Mouse (Mus musculus) heart, embryonic 10.5 days (tissue): Measurements from ENCODE around the gene Ttll5. TPM values are rescaled to one million over a fixed set of nuclear protein-coding genes. Genes with fewer than 3 reads are reported as not detected.

Experiments
- DNase-seq: peaks from one replicate; pipeline ENCODE4 v3.0.0-alpha.2; 2017; ENCODE audit warnings: low spot score
- H3K27ac ChIP-seq: fragments of 300-500 bp; sonication (generic); 2 replicates; pipeline ENCODE4 v1.5.1; 2016; ENCODE audit warnings: mild to moderate bottlenecking
- H3K27me3 ChIP-seq: fragments of 300-500 bp; sonication (generic); 2 replicates; pipeline ENCODE4 v1.6.1; 2016; ENCODE audit warnings: mild to moderate bottlenecking; ENCODE audit not compliant: poor library complexity, insufficient read depth, severe bottlenecking
- H3K36me3 ChIP-seq: fragments of 300-500 bp; sonication (generic); 2 replicates; pipeline ENCODE4 v1.6.1; 2016; ENCODE audit warnings: mild to moderate bottlenecking, moderate library complexity
- H3K4me1 ChIP-seq: fragments of 300-500 bp; sonication (generic); 2 replicates; pipeline ENCODE4 v1.6.1; 2016; ENCODE audit warnings: mild to moderate bottlenecking
- H3K4me3 ChIP-seq: fragments of 300-500 bp; sonication (generic); 2 replicates; pipeline ENCODE4 v1.5.1; 2016; ENCODE audit warnings: mild to moderate bottlenecking, moderate library complexity
- H3K9me3 ChIP-seq: fragments of 300-500 bp; sonication (generic); 2 replicates; pipeline ENCODE4 v1.6.1; 2016; ENCODE audit warnings: mild to moderate bottlenecking, moderate library complexity
- WGBS: fragments of 180-500 bp; shearing (Covaris S2); methylation state at CpG from one replicate; pipeline ENCODE4 v1.1.7; 2016; 5-methylcytosine and 5-hydroxymethylcytosine counted together
- polyA plus RNA-seq: library from polyadenylated mRNA; unstranded; fragments of >200 nt; fragmentation: Nextera tagmentation; extraction: Ambion mirVana; gene quantifications from 2 replicates; pipeline ENCODE4 v1.2.1, GENCODE M21; 2016

The Ttll5 gene
- polyA plus RNA-seq, 1 experiment from 2014 or later, result 14.9 TPM

DNA sequence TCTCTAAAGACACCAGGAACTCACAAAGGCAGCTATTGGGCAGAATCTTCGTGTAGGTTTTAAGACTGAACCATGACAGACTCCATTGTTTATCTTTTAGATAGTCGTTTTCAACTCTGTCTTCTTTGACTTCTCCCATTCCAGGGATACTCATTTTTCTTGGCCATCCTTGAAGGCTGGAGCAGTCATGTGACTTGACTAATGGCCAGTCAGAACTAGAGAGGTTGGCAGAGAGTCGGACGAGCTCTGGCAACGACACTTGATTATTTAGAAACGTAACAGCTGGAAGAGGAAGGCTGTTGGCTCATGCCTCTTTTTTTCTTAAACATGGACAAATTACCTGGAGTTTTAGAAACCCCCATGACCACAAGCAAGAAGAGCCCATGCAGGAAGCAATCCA is 234.9 kb downstream of the Ttll5 start:
- Histone ChIP-seq H3K9me3 (no peaks in the 10 kb centered on the region), H3K36me3 (peaks cover 44% of the 10 kb centered on the region), H3K4me3 (no peak overlapping the region), H3K27me3 (no peaks in the 10 kb centered on the region), H3K27ac (no peak overlapping the region), H3K4me1 (no peaks in the 10 kb centered on the region)
- no peak for DNase-seq
- WGBS, result 83% methylated on average over 6 of the region's 6 CpGs

DNA sequence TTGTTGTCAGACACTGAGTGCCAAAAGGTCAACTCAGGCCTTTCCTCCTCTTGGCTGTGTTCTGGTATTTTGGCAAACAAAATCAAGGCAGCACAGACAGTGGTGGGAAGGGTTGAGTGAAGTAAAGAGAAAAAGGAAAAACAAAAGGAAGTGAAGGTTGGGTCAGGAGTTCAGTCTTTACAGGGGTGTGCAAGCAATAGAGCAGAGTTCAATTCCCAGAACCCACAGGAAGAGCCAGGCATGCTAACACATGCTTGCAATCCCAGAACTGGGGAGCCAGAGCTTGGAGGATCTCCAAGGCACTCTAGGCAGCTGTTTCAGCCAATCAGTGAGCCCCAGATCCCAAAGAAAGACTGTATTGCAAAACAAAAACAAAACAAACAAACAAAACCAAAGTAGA is 240.3 kb downstream of the Ttll5 start:
- H3K4me1 ChIP-seq, result no peaks in the 10 kb centered on the region
- no peak for DNase-seq

DNA sequence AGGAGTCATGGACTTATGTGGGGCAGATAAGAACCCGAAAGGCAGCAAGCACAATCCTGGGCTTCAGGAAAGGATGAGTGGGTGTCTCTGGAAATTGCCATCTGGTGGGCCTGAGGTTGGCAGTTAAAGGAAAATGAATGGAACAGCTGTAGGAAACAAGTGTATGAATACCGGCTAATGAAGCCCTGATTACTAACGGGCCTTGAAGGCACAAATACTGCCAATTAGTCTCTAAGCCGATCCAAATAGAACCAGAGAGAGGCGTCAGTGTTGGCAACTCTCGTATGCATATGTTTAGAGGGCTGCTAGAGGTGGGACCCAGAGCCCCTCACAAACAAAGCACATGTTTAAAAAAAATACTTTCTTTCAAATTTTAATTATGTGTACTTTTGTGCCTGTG is 247.0 kb downstream of the Ttll5 start:
- H3K4me1 ChIP-seq, result peaks cover 7% of the 10 kb centered on the region
- H3K36me3 ChIP-seq, result peaks cover 11% of the 10 kb centered on the region; the same call in 1 of the 2 replicates
- H3K4me3 ChIP-seq, result no peak overlapping the region
- H3K27ac ChIP-seq, result no peak overlapping the region
- DNase-seq, result no peak
- no peaks in the 10 kb centered on the region for H3K9me3 ChIP-seq
- no peaks in the 10 kb centered on the region; the same call in 1 of the 2 replicates for H3K27me3 ChIP-seq
- 90% methylated on average over 6 of the region's 6 CpGs for WGBS

More for the DNA sequence above, 240.3 kb downstream of the Ttll5 start:
- H3K27ac ChIP-seq, result no peak overlapping the region
- H3K9me3 ChIP-seq, result no peaks in the 10 kb centered on the region
- H3K27me3 ChIP-seq, result no peaks in the 10 kb centered on the region
- no peak overlapping the region for H3K4me3 ChIP-seq
- H3K36me3 ChIP-seq, result peaks cover 39% of the 10 kb centered on the region; the same call in 1 of the 2 replicates

DNA sequence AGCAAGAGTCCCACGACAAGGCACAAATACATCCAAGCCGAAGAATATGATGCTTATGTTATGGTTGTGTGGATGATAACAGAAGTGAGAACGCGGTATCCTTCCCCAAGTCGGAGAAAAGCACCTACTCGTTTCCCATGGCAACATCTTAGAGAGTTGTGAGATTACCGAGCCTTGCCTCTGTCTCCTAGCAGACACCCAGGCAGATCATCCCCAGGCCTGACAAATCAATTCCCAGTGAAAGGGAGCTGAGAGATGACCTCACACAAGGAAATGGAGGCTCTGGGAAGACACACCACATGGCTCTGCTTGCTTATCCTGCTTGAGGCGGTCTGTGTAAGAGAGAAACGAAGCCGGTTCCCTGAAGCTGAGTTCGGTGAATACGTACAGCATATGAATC is 250.2 kb downstream of the Ttll5 start:
- WGBS, result 74% methylated on average over 12 of the region's 12 CpGs
- Histone ChIP-seq H3K27me3 (no peaks in the 10 kb centered on the region; the same call in 1 of the 2 replicates), H3K9me3 (no peaks in the 10 kb centered on the region), H3K27ac (no peak overlapping the region), H3K4me3 (no peak overlapping the region), H3K4me1 (peaks cover 28% of the 10 kb centered on the region), H3K36me3 (0 out of 2 replicates have a peak, but pooled peaks cover 4% of the 10 kb centered on the region)
- DNase-seq, result no peak

DNA sequence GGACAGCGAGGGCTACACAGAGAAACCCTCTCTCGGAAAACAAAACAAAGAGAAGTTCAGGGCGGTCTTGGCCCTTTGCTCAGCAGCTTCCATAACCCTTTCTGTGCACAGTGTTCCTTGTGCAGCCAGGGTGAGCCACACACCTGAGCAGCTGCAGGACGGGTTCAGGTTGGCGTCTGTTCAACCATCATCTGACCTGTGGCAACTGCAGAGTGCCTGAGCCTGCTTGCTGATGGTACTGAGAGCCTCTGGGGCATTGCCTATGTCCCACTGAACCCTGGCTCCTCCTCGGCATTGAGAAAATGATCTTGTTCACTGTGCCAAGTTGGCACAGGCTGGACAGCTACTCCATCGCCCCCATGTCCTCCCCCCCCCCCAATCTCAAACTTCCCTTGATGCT is 250.9 kb downstream of the Ttll5 start:
- no peaks in the 10 kb centered on the region for H3K9me3 ChIP-seq
- H3K4me3 ChIP-seq, result no peak overlapping the region
- 0 out of 2 replicates have a peak, but pooled peaks cover 4% of the 10 kb centered on the region for H3K36me3 ChIP-seq
- H3K27me3 ChIP-seq, result peaks cover 5% of the 10 kb centered on the region; the same call in 1 of the 2 replicates
- H3K27ac ChIP-seq, result no peak overlapping the region
- no peak for DNase-seq
- H3K4me1 ChIP-seq, result peaks cover 28% of the 10 kb centered on the region
- 83% methylated on average over 7 of the region's 7 CpGs for WGBS

DNA sequence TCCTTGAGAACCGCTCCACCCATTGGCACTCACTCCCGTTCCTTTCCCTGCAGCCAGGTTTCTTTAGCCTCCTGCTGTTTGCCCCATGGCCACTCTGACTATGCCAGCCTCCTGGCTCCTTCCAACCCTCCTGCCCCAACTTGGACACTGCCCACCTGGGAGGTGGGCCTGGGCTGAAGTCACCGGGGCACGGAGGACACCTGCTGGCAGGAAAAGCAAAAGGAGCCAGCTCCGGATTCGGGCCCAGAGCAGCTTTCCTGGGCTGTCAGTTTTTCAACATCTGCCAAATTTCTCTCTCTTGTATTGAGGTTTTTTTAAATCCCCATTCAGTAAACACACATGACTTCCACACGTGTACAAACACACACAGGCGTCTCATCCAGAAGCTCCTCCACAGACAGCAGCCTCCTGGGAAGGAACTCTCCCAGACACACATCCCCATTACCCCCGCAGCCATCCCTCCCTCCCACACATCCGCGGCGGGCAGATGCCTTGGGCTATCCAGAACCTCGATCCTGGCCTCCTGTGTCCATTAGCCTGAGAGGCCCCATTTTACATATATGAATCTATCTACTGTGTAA is 252.0 kb downstream of the Ttll5 start:
- Histone ChIP-seq H3K27me3 (peaks cover 14% of the 10 kb centered on the region; the same call in 1 of the 2 replicates), H3K4me1 (peaks cover 28% of the 10 kb centered on the region), H3K36me3 (0 out of 2 replicates have a peak, but pooled peaks cover 4% of the 10 kb centered on the region), H3K4me3 (peak overlapping the region; percentile 70), H3K9me3 (no peaks in the 10 kb centered on the region), H3K27ac (peak overlapping the region; percentile 9; the same call in 1 of the 2 replicates)
- 7% methylated on average over 13 of the region's 13 CpGs for WGBS
- no peak for DNase-seq

DNA sequence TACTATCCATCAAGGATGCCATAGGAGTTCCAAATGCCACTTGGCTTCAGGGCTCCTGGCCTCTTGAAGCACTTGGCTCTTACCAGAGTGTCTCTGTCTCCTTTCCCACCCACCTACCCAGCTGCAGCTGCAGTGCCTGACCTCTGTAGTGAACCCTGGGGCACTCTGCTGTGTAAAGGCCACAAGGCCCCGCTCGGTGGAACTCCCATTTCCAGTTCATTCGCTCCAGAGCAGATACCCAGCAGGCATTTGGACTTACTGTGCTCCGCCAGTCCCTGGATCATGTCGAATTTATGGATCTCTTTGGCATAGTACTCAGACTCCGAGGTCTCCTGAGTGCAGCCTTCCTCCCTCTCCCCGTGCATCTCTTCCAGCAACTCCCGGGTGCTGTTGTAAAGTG is 252.9 kb downstream of the Ttll5 start:
- 41% methylated on average over 8 of the region's 8 CpGs for WGBS
- peaks cover 28% of the 10 kb centered on the region for H3K4me1 ChIP-seq
- H3K9me3 ChIP-seq, result no peaks in the 10 kb centered on the region
- peaks cover 14% of the 10 kb centered on the region; the same call in 1 of the 2 replicates for H3K27me3 ChIP-seq
- H3K36me3 ChIP-seq, result 0 out of 2 replicates have a peak, but pooled peaks cover 4% of the 10 kb centered on the region
- peak overlapping the region; percentile 92 for H3K27ac ChIP-seq
- peak overlapping the region; percentile 70 for H3K4me3 ChIP-seq
- no peak for DNase-seq

DNA sequence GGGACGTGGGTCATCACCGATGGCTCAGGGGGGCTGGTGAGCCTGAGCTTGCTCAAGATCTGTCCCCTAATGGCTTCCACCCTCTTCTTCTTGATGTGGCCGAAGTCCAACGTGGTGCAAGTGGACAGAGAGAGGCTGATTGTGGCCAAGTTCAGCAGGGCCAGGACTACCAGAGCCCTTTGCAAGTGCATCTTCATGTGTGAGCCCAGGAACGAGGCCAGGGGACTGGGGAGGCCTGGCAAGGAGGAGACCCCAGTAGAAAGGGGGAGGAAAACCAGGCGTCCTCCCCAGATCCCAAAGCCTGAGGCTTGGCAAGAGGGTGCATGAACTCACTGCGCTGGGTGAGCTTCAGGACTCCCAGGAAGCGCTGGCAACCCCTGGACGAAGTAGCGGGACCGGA is 253.3 kb downstream of the Ttll5 start:
- 26% methylated on average over 11 of the region's 11 CpGs for WGBS
- no peaks in the 10 kb centered on the region for H3K9me3 ChIP-seq
- H3K36me3 ChIP-seq, result 0 out of 2 replicates have a peak, but pooled peaks cover 4% of the 10 kb centered on the region
- peaks cover 28% of the 10 kb centered on the region for H3K4me1 ChIP-seq
- H3K4me3 ChIP-seq, result peak overlapping the region; percentile 70
- H3K27me3 ChIP-seq, result peaks cover 14% of the 10 kb centered on the region; the same call in 1 of the 2 replicates
- no peak for DNase-seq
- peak overlapping the region; percentile 92 for H3K27ac ChIP-seq

DNA sequence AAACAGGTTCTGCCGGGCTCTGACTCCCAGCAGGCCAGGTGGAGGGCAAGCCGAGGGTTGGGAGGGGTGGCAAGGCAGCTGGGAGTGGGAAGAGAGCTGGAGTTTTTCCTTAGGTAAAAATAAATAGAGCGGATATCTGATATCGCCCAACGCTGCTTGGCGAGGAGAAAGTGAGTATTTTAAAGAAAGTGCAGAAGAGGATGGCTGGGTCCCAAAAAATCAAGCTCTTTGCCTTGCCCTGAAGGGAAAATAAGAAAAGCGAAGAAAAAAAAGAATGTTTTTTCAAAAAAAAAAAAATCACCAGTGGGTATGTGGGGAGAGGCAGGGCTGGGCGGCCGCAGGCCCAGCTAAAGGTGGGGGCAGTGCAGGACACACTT is 253.7 kb downstream of the Ttll5 start:
- H3K4me1 ChIP-seq, result peaks cover 33% of the 10 kb centered on the region
- no peak for DNase-seq

DNA sequence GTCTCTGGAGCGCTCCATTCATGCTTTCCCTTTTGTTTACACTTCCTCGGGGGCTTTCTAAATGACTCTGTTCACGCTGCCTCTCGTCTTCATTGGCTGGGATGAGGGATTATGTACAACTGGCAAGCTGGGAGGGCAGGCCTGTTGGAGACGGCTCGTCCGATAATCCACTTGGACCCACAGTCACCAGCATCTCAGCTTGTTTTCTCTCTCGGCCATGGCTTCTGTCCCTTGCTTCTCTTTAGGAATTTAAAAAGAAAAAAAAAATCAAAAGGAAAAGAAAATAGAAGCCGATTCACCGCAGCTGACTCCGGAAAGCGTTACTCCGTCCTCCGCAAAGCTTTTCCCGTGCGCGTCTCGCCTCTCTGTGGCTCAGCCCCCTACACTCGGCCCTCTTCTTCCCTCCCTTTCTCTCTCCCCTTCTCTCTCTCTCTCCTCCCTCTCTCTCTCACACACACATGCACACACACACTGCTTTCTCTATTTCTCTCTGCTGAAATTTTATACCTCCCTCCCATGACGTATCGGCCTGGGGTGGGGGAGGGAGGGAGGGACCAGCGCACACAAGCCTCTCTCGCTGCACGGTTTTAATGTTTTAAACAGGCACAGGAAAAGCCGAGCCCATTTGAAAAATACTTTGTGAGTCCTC is 254.2 kb downstream of the Ttll5 start, which contains the start of gene Tgfb3:
TSS of gene Tgfb3 (minus strand) at position 489 of the 649 bp plus-strand sequence.
- Histone ChIP-seq H3K4me3 (peak within 1 kb of the TSS; percentile 70), H3K4me1 (peaks cover 34% of the 10 kb centered on the region), H3K9me3 (no peaks in the 10 kb centered on the region), H3K27me3 (peaks cover 14% of the 10 kb centered on the region; the same call in 1 of the 2 replicates), H3K27ac (peak within 1 kb of the TSS; percentile 92), H3K36me3 (0 out of 2 replicates have a peak, but pooled peaks cover 4% of the 10 kb centered on the region)
- under 1% methylated on average over 25 of the region's 25 CpGs for WGBS
- no peak for DNase-seq

More for the DNA sequence above, 253.7 kb downstream of the Ttll5 start:
- Histone ChIP-seq H3K4me3 (peak overlapping the region; percentile 70), H3K27ac (peak overlapping the region; percentile 92), H3K36me3 (0 out of 2 replicates have a peak, but pooled peaks cover 4% of the 10 kb centered on the region), H3K9me3 (no peaks in the 10 kb centered on the region), H3K27me3 (peaks cover 14% of the 10 kb centered on the region; the same call in 1 of the 2 replicates)
- 21% methylated on average over 9 of the region's 9 CpGs for WGBS

DNA sequence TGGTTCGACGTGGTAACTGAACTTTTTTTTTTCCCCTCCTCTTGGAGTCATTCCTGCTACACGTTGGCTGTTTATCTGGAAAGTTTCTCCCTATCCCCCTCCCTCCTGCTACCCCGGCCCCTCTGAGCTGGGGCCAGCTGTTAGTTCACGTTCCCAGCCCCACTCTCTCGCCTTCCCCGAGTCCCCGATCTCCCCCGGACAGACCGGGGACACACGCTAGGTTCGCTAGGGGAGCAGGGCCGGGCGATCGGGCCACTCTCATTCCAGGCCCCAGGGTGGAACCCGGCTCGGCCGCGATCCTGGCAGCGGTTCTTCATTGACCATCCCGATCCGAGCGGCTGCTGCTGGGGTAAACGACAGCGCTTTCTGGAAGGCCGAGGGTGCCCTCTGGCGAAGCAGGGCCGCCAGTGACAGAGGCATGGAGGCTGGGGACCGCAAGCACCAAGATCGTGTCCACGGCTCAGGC is 254.8 kb downstream of the Ttll5 start:
- Histone ChIP-seq H3K4me1 (peaks cover 34% of the 10 kb centered on the region), H3K27me3 (peaks cover 14% of the 10 kb centered on the region; the same call in 1 of the 2 replicates), H3K9me3 (no peaks in the 10 kb centered on the region), H3K36me3 (0 out of 2 replicates have a peak, but pooled peaks cover 4% of the 10 kb centered on the region), H3K27ac (peak overlapping the region; percentile 92), H3K4me3 (peak overlapping the region; percentile 70)
- WGBS, result under 1% methylated on average over 31 of the region's 31 CpGs
- DNase-seq, result peak; percentile 94

DNA sequence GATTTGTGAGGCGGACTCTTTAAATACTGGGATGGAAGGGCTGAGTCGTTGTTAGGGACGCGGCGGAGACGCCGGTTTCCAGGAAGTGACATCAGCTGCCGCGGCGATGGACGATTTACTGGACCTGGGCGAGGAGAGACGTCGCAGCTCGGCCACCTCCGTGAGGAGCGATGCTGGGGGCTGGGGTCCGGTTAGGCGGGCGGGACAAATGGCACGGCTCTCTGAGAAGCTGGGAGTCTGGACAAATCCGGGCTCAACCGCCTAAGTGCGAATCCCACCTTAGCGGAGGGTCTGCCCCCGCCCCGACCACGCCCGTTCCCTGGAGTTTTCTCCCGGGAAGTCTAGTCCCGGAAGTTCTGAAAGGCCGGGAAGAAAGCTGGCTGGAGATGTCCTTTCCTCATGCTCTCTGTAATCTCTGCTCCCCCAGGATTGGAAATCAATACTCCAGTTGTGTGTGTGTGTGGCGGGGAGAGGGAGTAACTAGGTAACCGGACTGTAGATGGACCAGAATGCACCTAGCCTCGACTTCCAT is 258.1 kb downstream of the Ttll5 start, which contains the start of gene Ift43:
TSS of gene Ift43 (plus strand) at position 61 of the 532 bp plus-strand sequence.
- Histone ChIP-seq H3K9me3 (no peaks in the 10 kb centered on the region), H3K36me3 (peaks cover 20% of the 10 kb centered on the region; the same call in 1 of the 2 replicates), H3K27me3 (0 out of 2 replicates have a peak, but pooled peaks cover 14% of the 10 kb centered on the region), H3K4me1 (peaks cover 29% of the 10 kb centered on the region), H3K27ac (peak within 1 kb of the TSS; percentile 86), H3K4me3 (peak within 1 kb of the TSS; percentile 75)
- WGBS, result under 1% methylated on average over 35 of the region's 35 CpGs
- DNase-seq, result peak; percentile 93
